Mouse (Mus musculus) thymus, adult 2 months (tissue): ENCODE measurements around the gene LTO1.

Experiments
- CTCF ChIP-seq: fragments of 200-500 bp; IDR thresholded peaks from 2 replicates; pipeline ENCODE4 v1.5.1; 2012; ENCODE audit warnings: mild to moderate bottlenecking, control low read depth, low read length, moderate library complexity, borderline replicate concordance; ENCODE audit not compliant: control insufficient read depth, poor library complexity, insufficient read depth; ENCODE audit errors: extremely low read depth
- POLR2A ChIP-seq: fragments of 200-500 bp; IDR thresholded peaks from 2 replicates; pipeline ENCODE4 v1.6.1; 2012; ENCODE audit warnings: mild to moderate bottlenecking, low read length, control low read depth, moderate library complexity; ENCODE audit not compliant: control insufficient read depth, poor library complexity, insufficient read depth; ENCODE audit errors: extremely low read depth

GRCm38 (mm10) chr7:144911121-144911520 is 3.8 kb upstream of the LTO1 start:
- TF ChIP-seq CTCF: no peak
- TF ChIP-seq POLR2A: no peak
